Mouse (Mus musculus) spleen, adult 2 months (tissue): ENCODE results near the gene Tmem238. TPM values are rescaled to one million over a fixed set of nuclear protein-coding genes. Genes with fewer than 3 reads are reported as not detected.
A peak's percentile ranks its signal among the peaks of the same experiment; 100 is the strongest.
"Not testable (repeated sequence)": the region's sequence is repeated elsewhere in the genome, so short reads cannot be mapped to it uniquely, and the experiment has no call there.

Source experiments
- DNase-seq, 2 experiments: peaks; one replicate each; pipeline versions ENCODE4 v3.0.0 to v3.0.0-alpha.2; 2012 to 2021; ENCODE audit warnings: low spot score in 2 of 2, low read depth in 1 of 2
- H3K27ac ChIP-seq: fragments of 200-500 bp; 2 replicates; pipeline ENCODE4 v1.5.1; 2012; ENCODE audit warnings: low read length, inconsistent platforms; ENCODE audit not compliant: insufficient read depth
- H3K27me3 ChIP-seq: fragments of 200-500 bp; 2 replicates; pipeline ENCODE4 v1.6.1; 2012; ENCODE audit warnings: mild to moderate bottlenecking, moderate library complexity, low read length, inconsistent platforms; ENCODE audit not compliant: control insufficient read depth, insufficient read depth
- H3K36me3 ChIP-seq: fragments of 200-500 bp; 2 replicates; pipeline ENCODE4 v1.6.1; 2012; ENCODE audit warnings: mild to moderate bottlenecking, low read length, inconsistent platforms; ENCODE audit not compliant: control insufficient read depth, insufficient read depth
- H3K4me1 ChIP-seq: fragments of 200-500 bp; 2 replicates; pipeline ENCODE4 v1.6.1; 2011; ENCODE audit warnings: inconsistent platforms; ENCODE audit not compliant: control insufficient read depth, insufficient read depth, insufficient read length
- H3K4me3 ChIP-seq: fragments of 200-500 bp; 2 replicates; pipeline ENCODE4 v1.5.1; 2011; ENCODE audit warnings: mild to moderate bottlenecking, inconsistent platforms; ENCODE audit not compliant: insufficient read depth, insufficient read length; ENCODE audit errors: extremely low read depth
- CTCF ChIP-seq: fragments of 200-500 bp; IDR thresholded peaks from 2 replicates; pipeline ENCODE4 v1.5.1; 2011; ENCODE audit warnings: mild to moderate bottlenecking, inconsistent platforms; ENCODE audit not compliant: insufficient read depth, insufficient read length, insufficient replicate concordance; ENCODE audit errors: extremely low read depth
- POLR2A ChIP-seq: fragments of 200-500 bp; IDR thresholded peaks from 2 replicates; pipeline ENCODE4 v1.6.1; 2011; ENCODE audit warnings: low read depth, low read length, inconsistent platforms
- WGBS: fragments of 180-500 bp; shearing (Covaris S2); methylation state at CpG from one replicate; pipeline ENCODE4 v1.1.7; 2018; 5-methylcytosine and 5-hydroxymethylcytosine counted together
- polyA plus RNA-seq: library from polyadenylated mRNA; depleted of rRNA; stranded (reverse); fragments of >200 nt; gene quantifications from 2 replicates; pipeline ENCODE4 v1.2.3, GENCODE M21; 2012

Gene Tmem238
- polyA plus RNA-seq, 1 experiment, result 17.5 TPM

GRCm38 (mm10) chr7:4811842-4812302 is 22.4 kb upstream of the Tmem238 start:
- Histone ChIP-seq H3K27me3 (no peaks in the 10 kb centered on the region), H3K4me1 (peaks cover 8% of the 10 kb centered on the region), H3K27ac (peak overlapping the region; percentile 92), H3K36me3 (peaks cover 22% of the 10 kb centered on the region), H3K4me3 (peak overlapping the region; percentile 77)
- peak; percentile 17 to 44 for DNase-seq
- TF ChIP-seq CTCF (no peak), POLR2A (no peak)
- 1% methylated on average over 32 of the region's 36 CpGs for WGBS

- Histone ChIP-seq H3K36me3 (peaks cover 23% of the 10 kb centered on the region), H3K4me3 (peak overlapping the region; percentile 77; the same call in 1 of the 2 replicates)
- DNase-seq, H3K27me3 ChIP-seq, H3K4me1 ChIP-seq, H3K27ac ChIP-seq: not testable (repeated sequence)
- WGBS, result 28% methylated on average over 10 of the region's 10 CpGs
These were observed 21.7 kb upstream of the Tmem238 start for GRCm38 (mm10) chr7:4811131-4811530.

- H3K27me3 ChIP-seq, result no peaks in the 10 kb centered on the region
- peaks cover 3% of the 10 kb centered on the region; the same call in 1 of the 2 replicates for H3K4me1 ChIP-seq
- 84% methylated on average over 7 of the region's 7 CpGs for WGBS
- TF ChIP-seq POLR2A, result no peak
- no peak for TF ChIP-seq CTCF
- peaks cover 25% of the 10 kb centered on the region for H3K36me3 ChIP-seq
- DNase-seq, result peak; percentile 21 to 52
- no peak overlapping the region for H3K4me3 ChIP-seq
- H3K27ac ChIP-seq, result no peak overlapping the region
These were observed 17.3 kb upstream of the Tmem238 start for GRCm38 (mm10) chr7:4806716-4807115.

GRCm38 (mm10) chr7:4802247-4802646 is 12.8 kb upstream of the Tmem238 start:
- Histone ChIP-seq H3K27me3 (no peaks in the 10 kb centered on the region), H3K27ac (no peak overlapping the region), H3K4me3 (no peak overlapping the region), H3K4me1 (no peaks in the 10 kb centered on the region), H3K36me3 (peaks cover 6% of the 10 kb centered on the region)
- TF ChIP-seq CTCF (no peak), POLR2A (no peak)
- DNase-seq, result no peak

GRCm38 (mm10) chr7:4795767-4796433 is 6.4 kb upstream of the Tmem238 start:
- H3K27ac ChIP-seq, result no peak overlapping the region
- TF ChIP-seq CTCF (peak; percentile 16; the same call in 1 of the 2 replicates), POLR2A (no peak)
- H3K4me1 ChIP-seq, result peaks cover 6% of the 10 kb centered on the region; the same call in 1 of the 2 replicates
- 82% methylated on average over 7 of the region's 7 CpGs for WGBS
- no peaks in the 10 kb centered on the region for H3K27me3 ChIP-seq
- no peak overlapping the region for H3K4me3 ChIP-seq
- H3K36me3 ChIP-seq, result peaks cover 19% of the 10 kb centered on the region
- no peak for DNase-seq

GRCm38 (mm10) chr7:4794631-4795168 is 5.2 kb upstream of the Tmem238 start:
- Histone ChIP-seq H3K36me3 (peaks cover 19% of the 10 kb centered on the region), H3K4me1 (peaks cover 6% of the 10 kb centered on the region; the same call in 1 of the 2 replicates), H3K4me3 (no peak overlapping the region), H3K27me3 (no peaks in the 10 kb centered on the region), H3K27ac (no peak overlapping the region)
- no peak for DNase-seq
- TF ChIP-seq CTCF (no peak), POLR2A (no peak)
- WGBS, result 64% methylated on average over 3 of the region's 3 CpGs

GRCm38 (mm10) chr7:4793674-4794073 is 4.2 kb upstream of the Tmem238 start:
- no peak for DNase-seq
- WGBS, result 43% methylated on average over 4 of the region's 4 CpGs
- TF ChIP-seq CTCF (no peak), POLR2A (no peak)

GRCm38 (mm10) chr7:4793248-4793647 is 3.8 kb upstream of the Tmem238 start:
- H3K27ac ChIP-seq, result peak overlapping the region; percentile 79
- DNase-seq, H3K4me1 ChIP-seq, H3K27me3 ChIP-seq: not testable (repeated sequence)
- under 1% methylated on average over 31 of the region's 31 CpGs for WGBS
- peaks cover 19% of the 10 kb centered on the region for H3K36me3 ChIP-seq
- H3K4me3 ChIP-seq, result peak overlapping the region; percentile 76

More at GRCm38 (mm10) chr7:4793674-4794073, 4.2 kb upstream of the Tmem238 start:
- Histone ChIP-seq H3K36me3 (peaks cover 19% of the 10 kb centered on the region), H3K27ac (no peak overlapping the region), H3K27me3 (no peaks in the 10 kb centered on the region), H3K4me1 (peaks cover 6% of the 10 kb centered on the region), H3K4me3 (peak overlapping the region; percentile 76; the same call in 1 of the 2 replicates)
